Mouse (Mus musculus): ENCODE measurements around the gene Shroom3.

GRCm38 (mm10) chr5:92703671-92704070, 20.4 kb downstream of the Shroom3 start:
- TF ChIP-seq CTCF (IDR thresholded peaks at IDR 0.05 in 2 of 3, conservative IDR thresholded peaks at IDR 0.05 in 1 of 3; ENCODE audit: control insufficient read depth in 1 of 3, insufficient read depth in 1 of 3, low read depth in 2 of 3, low read length in 3 of 3, poor library complexity in 1 of 3, severe bottlenecking in 1 of 3) (no peak), POLR2A (IDR thresholded peaks at IDR 0.05; ENCODE audit: control insufficient read depth in 1 of 2, insufficient read depth in 1 of 2, low read depth in 1 of 2, low read length in 2 of 2, poor library complexity in 1 of 2) (no peak), TCF12 (IDR thresholded peaks at IDR 0.05; ENCODE audit: low read depth, low read length) (no peak), SMC3 (IDR thresholded peaks at IDR 0.05; ENCODE audit: low read depth, low read length) (no peak)
